17 mouse cellular contexts compared by ENCODE assay signal in genomic region chr1:186128940-186129339, GRCm38 (mm10).
"Had no signal": no experiment of that assay in that cellular context is flagged by ENCODE, and none has a peak within 500 bp of the region (broad histone marks: within the 10 kb centered on the region; RNA-seq: fewer than 3 reads in every experiment).

No protein-coding gene starts in this region.

- DNase-seq: lung, embryonic 14.5 days; midbrain, embryonic 14.5 days; retina, postnatal 1 day; right cerebral cortex, adult 18-20 months; right cerebral cortex, postnatal 25 days; right cerebral cortex, postnatal 4 days; spleen, adult 18-20 months; thymus, adult 18-20 months; thymus, postnatal 14 days; thymus, postnatal 36 days had no signal

- H3K4me1 ChIP-seq: limb, embryonic 15.5 days; liver, embryonic 12.5 days; neural tube, embryonic 13.5 days; neural tube, embryonic 15.5 days had no signal

- H3K4me3 ChIP-seq: limb, embryonic 15.5 days; liver, embryonic 12.5 days; midbrain, embryonic 10.5 days; midbrain, embryonic 12.5 days; myocyte; neural tube, embryonic 13.5 days; neural tube, embryonic 15.5 days had no signal
